Mouse (Mus musculus) liver, embryonic 14.5 days (tissue): ENCODE results near the gene Cmip. TPM values are rescaled to one million over a fixed set of nuclear protein-coding genes. Genes with fewer than 3 reads are reported as not detected.

ENCODE experiments used
- ATAC-seq: fragments of 200-750 bp; cut with Nextera tagmentation; 2 replicates; pipeline ENCODE4 v1.8.0; 2017; ENCODE audit warnings: moderate number of reproducible peaks, mild to moderate bottlenecking, moderate library complexity; ENCODE audit not compliant: insufficient read depth
- DNase-seq, 3 experiments: peaks; one replicate each; pipeline ENCODE4 v3.0.0-alpha.2; 2012 to 2013; ENCODE audit warnings: low read depth in 3 of 3, low spot score in 3 of 3
- H3K27ac ChIP-seq: fragments of 300-500 bp; sonication (generic); 2 replicates; pipeline ENCODE4 v1.5.1; 2014; ENCODE audit warnings: moderate library complexity, mild to moderate bottlenecking, control low read depth, inconsistent platforms
- H3K27me3 ChIP-seq: fragments of 300-500 bp; sonication (generic); 2 replicates; pipeline ENCODE4 v1.6.1; 2014; ENCODE audit warnings: mild to moderate bottlenecking, low read length, moderate library complexity; ENCODE audit not compliant: control insufficient read depth, insufficient read depth
- H3K36me3 ChIP-seq: fragments of 300-500 bp; sonication (generic); replicated peaks from 2 replicates; pipeline ENCODE4 v1.6.1; 2014; ENCODE audit warnings: low read depth; ENCODE audit not compliant: control insufficient read depth, insufficient read depth
- H3K4me1 ChIP-seq, 2 experiments: fragments of 200-500 bp in 1 of 2; fragments of 300-500 bp in 1 of 2; sonication (generic) in 1 of 2; replicated peaks; 2 replicates each; pipeline ENCODE4 v1.6.1; 2012 to 2014; ENCODE audit warnings: antibody characterized with exemption in 1 of 2, inconsistent platforms in 1 of 2, low read length in 1 of 2; ENCODE audit not compliant: control insufficient read depth in 2 of 2, insufficient read depth in 2 of 2
- H3K4me2 ChIP-seq: fragments of 300-500 bp; sonication (generic); 2 replicates; pipeline ENCODE4 v1.6.1; 2014; ENCODE audit warnings: low read depth, mild to moderate bottlenecking, control low read depth, moderate library complexity
- H3K4me3 ChIP-seq, 2 experiments: fragments of 200-500 bp in 1 of 2; fragments of 300-500 bp in 1 of 2; sonication (generic) in 1 of 2; 2 replicates each; pipeline ENCODE4 v1.5.1; 2012 to 2014; ENCODE audit warnings: low read depth in 2 of 2, low read length in 2 of 2, mild to moderate bottlenecking in 2 of 2, control low read depth in 1 of 2, inconsistent platforms in 1 of 2, moderate library complexity in 1 of 2; ENCODE audit not compliant: insufficient read depth in 1 of 2
- H3K9ac ChIP-seq: fragments of 300-500 bp; sonication (generic); replicated peaks from 2 replicates; pipeline ENCODE4 v1.6.1; 2014; ENCODE audit warnings: mild to moderate bottlenecking, control low read depth, moderate library complexity
- H3K9me3 ChIP-seq: fragments of 300-500 bp; sonication (generic); 2 replicates; pipeline ENCODE4 v1.6.1; 2016; ENCODE audit warnings: low read length, mixed read lengths; ENCODE audit not compliant: control insufficient read depth
- CTCF ChIP-seq: IDR thresholded peaks from 2 replicates; pipeline ENCODE4 v1.5.1; 2016; ENCODE audit warnings: antibody characterized with exemption, low read depth, control low read depth
- EP300 ChIP-seq: IDR thresholded peaks from 2 replicates; pipeline ENCODE4 v1.6.1; 2016; ENCODE audit warnings: antibody characterized with exemption, low read depth
- WGBS: fragments of 180-500 bp; shearing (Covaris S2); extraction: QIAGEN DNeasy Blood & Tissue Kit; methylation state at CpG from one replicate; pipeline ENCODE4 v1.1.7; 2014; ENCODE audit not compliant: insufficient replicate concordance; 5-methylcytosine and 5-hydroxymethylcytosine counted together
- polyA plus RNA-seq, 2 experiments: library from polyadenylated mRNA; depleted of rRNA in 1 of 2; stranded (reverse) in 1 of 2; unstranded in 1 of 2; fragments of >200 nt; fragmentation: Nextera tagmentation in 1 of 2; extraction: Ambion mirVana in 1 of 2; gene quantifications; 2 replicates each; pipeline versions ENCODE4 v1.2.1 to v1.2.3; 2012 to 2014

Cmip gene
- polyA plus RNA-seq, 2 experiments = 6.7 to 10.4 TPM

GRCm38 (mm10) chr8:117348718-117349394 is 92.0 kb downstream of the Cmip start:
- H3K36me3 ChIP-seq = no peaks in the 10 kb centered on the region
- peak overlapping the region; percentile 25 for H3K27ac ChIP-seq
- no peaks in the 10 kb centered on the region for H3K27me3 ChIP-seq
- no peaks in the 10 kb centered on the region for H3K9me3 ChIP-seq
- TF ChIP-seq EP300 (no peak), CTCF (no peak)
- no peak overlapping the region for H3K4me3 ChIP-seq
- no peak for DNase-seq
- 59% methylated on average over 11 of the region's 11 CpGs for WGBS
- H3K4me2 ChIP-seq = peak overlapping the region; percentile 48
- ATAC-seq = no peak
- H3K4me1 ChIP-seq = peaks cover 27 to 49% of the 10 kb centered on the region in 2 experiments
- H3K9ac ChIP-seq = no peak overlapping the region

GRCm38 (mm10) chr8:117349541-117349940 is 92.7 kb downstream of the Cmip start:
- Histone ChIP-seq H3K36me3 (no peaks in the 10 kb centered on the region), H3K9me3 (no peaks in the 10 kb centered on the region), H3K9ac (no peak overlapping the region), H3K27ac (peak overlapping the region; percentile 6), H3K4me1 (peaks cover 23 to 47% of the 10 kb centered on the region in 2 experiments), H3K27me3 (no peaks in the 10 kb centered on the region), H3K4me3 (no peak overlapping the region), H3K4me2 (peak overlapping the region; percentile 48)
- peak in 2 of 3 experiments; percentile 38 to 46 for DNase-seq
- 16% methylated on average over 4 of the region's 4 CpGs for WGBS
- no peak for TF ChIP-seq CTCF
- TF ChIP-seq EP300 = peak; percentile 81
- peak; percentile 84 for ATAC-seq

GRCm38 (mm10) chr8:117352098-117352497 is 95.2 kb downstream of the Cmip start:
- no peaks in the 10 kb centered on the region for H3K9me3 ChIP-seq
- no peaks in the 10 kb centered on the region for H3K27me3 ChIP-seq
- H3K4me1 ChIP-seq = peaks cover 25 to 56% of the 10 kb centered on the region in 2 experiments
- no peak overlapping the region for H3K4me3 ChIP-seq
- H3K27ac ChIP-seq = no peak overlapping the region
- ATAC-seq = no peak
- H3K9ac ChIP-seq = no peak overlapping the region
- no peak overlapping the region for H3K4me2 ChIP-seq
- DNase-seq = no peak
- WGBS = 76% methylated on average over 4 of the region's 4 CpGs
- TF ChIP-seq CTCF = no peak
- no peak for TF ChIP-seq EP300
- H3K36me3 ChIP-seq = no peaks in the 10 kb centered on the region

- Histone ChIP-seq H3K27me3 (no peaks in the 10 kb centered on the region), H3K9me3 (no peaks in the 10 kb centered on the region), H3K36me3 (no peaks in the 10 kb centered on the region), H3K4me3 (no peak overlapping the region), H3K27ac (no peak overlapping the region), H3K4me1 (peaks cover 22 to 46% of the 10 kb centered on the region in 2 experiments), H3K4me2 (no peak overlapping the region), H3K9ac (no peak overlapping the region)
- 71% methylated on average over 12 of the region's 12 CpGs for WGBS
- no peak for ATAC-seq
- TF ChIP-seq CTCF (no peak), EP300 (no peak)
- no peak for DNase-seq
These were observed 98.4 kb downstream of the Cmip start for GRCm38 (mm10) chr8:117355111-117355831.

- no peak overlapping the region for H3K4me2 ChIP-seq
- H3K9ac ChIP-seq = no peak overlapping the region
- ATAC-seq (no peak), DNase-seq (no peak)
- H3K27me3 ChIP-seq = no peaks in the 10 kb centered on the region
- peaks cover 26 to 50% of the 10 kb centered on the region in 2 experiments for H3K4me1 ChIP-seq
- H3K36me3 ChIP-seq = no peaks in the 10 kb centered on the region
- no peak overlapping the region for H3K4me3 ChIP-seq
- no peak overlapping the region for H3K27ac ChIP-seq
- H3K9me3 ChIP-seq = no peaks in the 10 kb centered on the region
- TF ChIP-seq EP300 (no peak), CTCF (no peak)
- 74% methylated on average over 13 of the region's 13 CpGs for WGBS
These were observed 99.3 kb downstream of the Cmip start for GRCm38 (mm10) chr8:117356109-117356672.
